Mouse (Mus musculus) liver, adult 10 weeks (tissue): Measurements from ENCODE around the gene Rft1. TPM values are rescaled to one million over a fixed set of nuclear protein-coding genes. Genes with fewer than 3 reads are reported as not detected.

Experiments used
- polyA plus RNA-seq: library from polyadenylated mRNA; stranded (reverse); fragments of 350-450 nt; fragmentation: Illumina TruSeq; extraction: RNeasy Lipid Tissue Mini Kit (QIAGEN cat#74804); gene quantifications from one replicate; pipeline ENCODE4 v1.2.3, GENCODE M21; 2014; ENCODE audit warnings: low read depth, low replicate concordance

The Rft1 gene
- polyA plus RNA-seq: 11.9 TPM

GRCm38 (mm10) chr14:30653943-30654659 is at the start of gene Rft1:
Gene Rft1 (plus strand): TSS chr14:30654360.

GRCm38 (mm10) chr14:30625856-30626726 is 28.1 kb upstream of the Rft1 start, which contains the start of gene Prkcd:
Gene Prkcd (minus strand): TSS chr14:30626210.

GRCm38 (mm10) chr14:30714799-30715617 is 60.8 kb downstream of the Rft1 start, which contains the start of gene Sfmbt1:
Gene Sfmbt1 (plus strand): TSS chr14:30714849.

Other genes starting within 250 kb of the Rft1 start
- 2.9 TPM for gene Dcp1a, start 174.8 kb upstream of the Rft1 start, polyA plus RNA-seq
- 0.34 TPM for gene Cacna1d, start 162.9 kb upstream of the Rft1 start, polyA plus RNA-seq
- 6.3 TPM for gene Tkt, start 106.0 kb upstream of the Rft1 start, polyA plus RNA-seq
- gene Prkcd, start 28.1 kb upstream of the Rft1 start, polyA plus RNA-seq: 5.3 TPM
- gene Sfmbt1, start 60.5 kb downstream of the Rft1 start, polyA plus RNA-seq: 10.7 TPM
- 2.7 TPM for gene Tmem110, start 171.2 kb downstream of the Rft1 start, polyA plus RNA-seq
- 1.3 TPM for gene Mustn1, start 224.8 kb downstream of the Rft1 start, polyA plus RNA-seq
- gene Itih4, start 232.1 kb downstream of the Rft1 start, polyA plus RNA-seq: 463 TPM